Mouse (Mus musculus): Measurements from ENCODE around the gene Bcas3. TPM values are rescaled to one million over a fixed set of nuclear protein-coding genes. Genes with fewer than 3 reads are reported as not detected.

The Bcas3 gene
- polyA plus RNA-seq, 1 experiment, result 35.1 TPM

DNA sequence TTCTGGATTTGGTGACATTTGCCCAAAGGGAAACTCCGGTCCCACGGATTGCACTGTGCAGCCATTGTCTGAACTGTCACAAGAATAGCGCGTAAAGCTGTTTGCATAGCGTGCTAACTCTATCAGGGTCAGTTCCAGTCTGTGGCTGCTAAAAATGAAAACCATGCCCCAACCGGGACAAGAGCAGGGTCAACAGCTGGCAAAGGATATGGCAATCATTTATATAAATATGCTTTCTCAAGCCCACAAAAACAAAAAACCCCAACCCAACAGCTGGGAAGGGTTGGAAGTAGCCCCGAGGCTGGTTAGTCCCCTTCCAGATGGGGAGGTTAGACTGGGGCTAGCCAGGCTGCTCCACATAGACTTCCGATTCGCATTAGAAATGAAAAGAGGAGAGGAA lies 314.8 kb downstream of the Bcas3 start:
- TF ChIP-seq CTCF (IDR thresholded peaks at IDR 0.05; ENCODE audit: low read depth, low read length) (no peak), POLR2A (IDR thresholded peaks at IDR 0.05; ENCODE audit: borderline replicate concordance, low read depth, low read length) (no peak)
- Histone ChIP-seq H3K4me3 (ENCODE audit: insufficient read depth, low read length) (no peak overlapping the region), H3K4me1 (ENCODE audit: control insufficient read depth, insufficient read depth, low read length) (peaks cover 20% of the 10 kb centered on the region), H3K27ac (ENCODE audit: insufficient read depth, low read depth, low read length) (no peak overlapping the region)

DNA sequence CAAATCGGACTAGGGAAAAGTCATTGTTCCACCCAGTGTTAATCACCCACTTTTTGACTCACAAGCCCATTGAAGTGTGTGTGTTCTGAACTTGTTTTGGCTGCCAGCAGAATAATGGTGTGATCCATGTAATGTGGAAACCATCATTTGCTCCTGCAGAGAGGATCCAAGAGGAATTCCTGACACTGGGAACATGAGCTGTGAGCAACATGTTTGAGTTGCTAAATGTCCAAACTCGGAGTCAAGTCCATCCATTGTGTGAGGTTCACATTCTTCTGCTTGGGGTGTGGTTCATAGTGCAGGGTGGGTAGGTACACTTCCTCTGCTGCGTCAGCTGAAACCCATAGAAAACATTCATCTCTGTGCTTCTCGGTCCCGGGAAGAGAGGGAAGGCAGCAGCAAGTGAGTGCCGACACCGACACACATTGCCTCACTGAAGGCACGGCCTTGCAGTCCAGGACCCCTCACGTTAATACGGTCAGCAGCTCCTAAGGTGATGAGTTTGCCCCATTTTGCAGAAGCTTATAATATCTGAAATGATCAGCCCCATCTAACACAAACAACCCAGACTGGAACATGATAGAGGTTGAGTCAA lies 320.0 kb downstream of the Bcas3 start:
- Histone ChIP-seq H3K4me1 (ENCODE audit: control insufficient read depth, insufficient read depth, low read length) (peaks cover 15% of the 10 kb centered on the region), H3K27ac (ENCODE audit: insufficient read depth, low read depth, low read length) (no peak overlapping the region), H3K4me3 (ENCODE audit: insufficient read depth, low read length) (no peak overlapping the region)
- TF ChIP-seq CTCF (IDR thresholded peaks at IDR 0.05; ENCODE audit: low read depth, low read length) (no peak), POLR2A (IDR thresholded peaks at IDR 0.05; ENCODE audit: borderline replicate concordance, low read depth, low read length) (no peak)

DNA sequence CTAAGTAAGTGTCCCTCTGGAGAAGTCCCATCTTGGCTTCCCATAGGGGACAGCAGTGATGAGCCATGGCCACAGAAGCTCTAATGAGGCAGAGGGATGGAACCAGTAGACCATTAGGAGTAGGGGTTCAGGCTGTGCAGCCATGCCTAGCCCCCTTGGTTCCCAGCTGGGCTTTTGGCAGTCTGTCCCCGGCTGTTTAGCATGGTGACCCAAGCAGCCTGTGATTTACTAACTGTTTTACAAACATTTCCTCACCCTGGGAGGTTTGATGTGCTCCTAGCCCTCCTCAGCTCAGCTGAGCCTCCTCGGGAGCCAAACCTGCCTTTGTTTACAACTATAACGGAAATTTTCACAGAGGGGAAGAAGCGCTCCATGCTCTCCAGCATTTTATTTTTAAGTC lies 322.3 kb downstream of the Bcas3 start:
- Histone ChIP-seq H3K27ac (ENCODE audit: insufficient read depth, low read depth, low read length) (no peak overlapping the region), H3K4me1 (ENCODE audit: control insufficient read depth, insufficient read depth, low read length) (peaks cover 13% of the 10 kb centered on the region), H3K4me3 (ENCODE audit: insufficient read depth, low read length) (no peak overlapping the region)
- no peak for TF ChIP-seq CTCF (IDR thresholded peaks at IDR 0.05; ENCODE audit: low read depth, low read length)

DNA sequence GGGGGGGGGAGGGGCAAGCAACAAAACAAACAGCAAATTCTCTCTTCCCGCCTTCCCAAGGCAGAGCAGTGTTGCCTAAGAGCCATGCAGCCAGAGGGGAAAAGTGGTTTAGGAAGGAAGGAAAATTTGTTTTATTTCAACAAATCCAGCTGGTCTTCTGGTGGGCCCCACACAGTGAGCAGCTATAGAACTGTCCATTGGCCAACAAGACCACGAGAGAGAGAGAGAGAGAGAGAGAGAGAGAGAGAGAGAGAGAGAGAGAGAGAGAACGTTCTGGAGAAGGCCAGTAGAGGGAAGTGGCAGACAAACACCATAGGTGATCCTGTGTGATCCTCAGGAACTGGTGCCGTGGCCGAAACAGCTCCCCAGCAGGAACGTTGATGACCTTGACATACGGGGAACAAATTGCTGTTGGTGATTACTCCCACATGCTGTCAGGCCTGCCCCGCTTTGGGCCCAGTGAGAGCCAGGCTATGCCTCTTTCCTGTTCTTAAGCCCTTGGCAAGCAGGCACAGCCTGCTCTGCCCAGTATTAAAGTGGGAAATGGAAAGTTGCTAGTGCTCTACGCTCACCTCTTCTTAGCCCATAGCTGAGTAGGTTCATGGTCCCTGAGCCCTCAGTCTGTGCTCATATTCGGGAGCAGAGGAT lies 323.5 kb downstream of the Bcas3 start:
- Histone ChIP-seq H3K4me1 (ENCODE audit: control insufficient read depth, insufficient read depth, low read length) (peaks cover 4% of the 10 kb centered on the region), H3K27ac (ENCODE audit: insufficient read depth, low read depth, low read length) (no peak overlapping the region), H3K4me3 (ENCODE audit: insufficient read depth, low read length) (no peak overlapping the region)
- no peak for TF ChIP-seq CTCF (IDR thresholded peaks at IDR 0.05; ENCODE audit: low read depth, low read length)
- no peak for TF ChIP-seq POLR2A (IDR thresholded peaks at IDR 0.05; ENCODE audit: borderline replicate concordance, low read depth, low read length)

DNA sequence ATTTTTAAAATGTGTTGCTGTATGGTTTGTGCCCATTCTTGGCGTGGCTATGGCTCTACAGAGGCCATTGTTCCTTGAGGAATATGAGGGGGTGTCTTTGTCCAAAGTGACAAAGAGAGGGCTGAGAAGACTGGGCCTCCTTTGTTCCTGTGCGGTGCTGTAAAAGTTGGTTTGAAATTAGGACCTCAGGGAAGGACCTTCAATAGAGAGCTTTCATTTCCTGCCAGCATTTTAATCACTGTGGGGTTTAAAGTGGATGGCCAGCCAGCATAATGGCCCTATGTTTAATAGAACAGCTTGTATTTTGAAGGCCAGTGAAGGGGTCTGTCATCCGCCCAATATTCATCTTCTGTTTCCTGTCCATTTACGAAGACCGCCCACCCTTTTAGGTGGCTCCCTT lies 325.7 kb downstream of the Bcas3 start:
- no peak for TF ChIP-seq POLR2A (IDR thresholded peaks at IDR 0.05; ENCODE audit: borderline replicate concordance, low read depth, low read length)
- no peak for TF ChIP-seq CTCF (IDR thresholded peaks at IDR 0.05; ENCODE audit: low read depth, low read length)
- Histone ChIP-seq H3K27ac (ENCODE audit: insufficient read depth, low read depth, low read length) (no peak overlapping the region), H3K4me1 (ENCODE audit: control insufficient read depth, insufficient read depth, low read length) (no peaks in the 10 kb centered on the region), H3K4me3 (ENCODE audit: insufficient read depth, low read length) (no peak overlapping the region)

DNA sequence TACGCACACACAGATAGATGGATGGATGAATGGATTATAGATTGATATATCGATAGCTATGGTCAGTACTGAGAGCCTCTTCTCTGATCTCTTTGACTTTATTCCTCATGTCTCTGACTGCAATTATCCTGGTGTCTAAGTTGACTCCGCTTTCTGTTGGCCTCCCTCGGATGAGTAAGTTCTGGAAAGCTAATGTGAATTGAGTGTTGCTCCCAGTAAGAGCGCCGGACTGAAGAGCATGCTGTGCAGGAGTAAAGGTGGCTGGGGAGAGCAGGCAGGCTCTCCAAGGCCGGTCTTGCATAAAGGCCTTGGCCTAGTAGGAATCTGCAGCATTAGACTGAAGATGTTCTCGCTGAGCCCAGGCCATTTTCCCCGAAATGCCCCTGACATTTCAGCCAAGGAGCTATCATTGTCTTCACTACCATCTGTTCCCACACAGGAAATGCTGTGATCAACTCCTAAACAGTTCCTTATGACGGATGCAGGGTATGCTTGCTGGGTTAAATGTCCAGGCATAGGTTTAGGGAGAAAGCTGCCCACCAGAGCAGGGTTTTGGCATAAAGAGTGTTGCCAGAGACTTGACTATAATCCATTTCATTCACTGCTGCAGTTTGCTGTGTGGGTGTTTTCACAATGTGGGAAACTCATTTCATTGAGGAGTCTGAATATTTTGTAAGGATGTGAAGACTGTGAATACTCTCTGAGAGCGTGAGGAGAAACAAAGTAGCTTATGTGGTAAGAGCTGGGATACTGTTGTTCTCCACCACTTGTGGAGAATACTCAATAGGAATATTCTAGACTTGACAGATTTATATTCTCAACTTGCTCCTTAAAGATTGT lies 328.8 kb downstream of the Bcas3 start:
- Histone ChIP-seq H3K4me1 (ENCODE audit: control insufficient read depth, insufficient read depth, low read length) (peaks cover 4% of the 10 kb centered on the region; the same call in 1 of the 2 replicates), H3K4me3 (ENCODE audit: insufficient read depth, low read length) (no peak overlapping the region), H3K27ac (ENCODE audit: insufficient read depth, low read depth, low read length) (no peak overlapping the region)
- TF ChIP-seq CTCF (IDR thresholded peaks at IDR 0.05; ENCODE audit: low read depth, low read length), result no peak
- TF ChIP-seq POLR2A (IDR thresholded peaks at IDR 0.05; ENCODE audit: borderline replicate concordance, low read depth, low read length), result no peak

DNA sequence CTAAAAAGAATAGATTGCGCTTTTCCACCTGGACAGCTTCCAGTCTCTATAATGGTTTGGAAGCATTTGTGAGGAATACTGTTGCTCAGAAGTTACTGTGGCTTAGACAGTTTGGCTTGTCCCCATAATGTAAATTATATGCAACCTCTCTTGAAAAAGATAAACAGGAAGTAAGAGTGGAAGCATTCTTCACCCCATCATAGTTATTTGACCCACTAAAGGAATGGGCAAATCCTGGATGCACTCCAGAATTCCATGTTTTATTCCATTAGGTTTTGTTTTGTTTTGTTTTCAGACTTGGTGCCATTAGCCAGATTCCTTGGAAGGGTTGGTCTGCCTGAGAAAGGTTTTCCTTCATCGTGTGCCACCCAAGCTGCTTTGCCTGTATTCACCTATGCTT lies 332.0 kb downstream of the Bcas3 start:
- TF ChIP-seq POLR2A (IDR thresholded peaks at IDR 0.05; ENCODE audit: borderline replicate concordance, low read depth, low read length), result no peak
- no peak for TF ChIP-seq CTCF (IDR thresholded peaks at IDR 0.05; ENCODE audit: low read depth, low read length)
- Histone ChIP-seq H3K27ac (ENCODE audit: insufficient read depth, low read depth, low read length) (no peak overlapping the region), H3K4me3 (ENCODE audit: insufficient read depth, low read length) (no peak overlapping the region), H3K4me1 (ENCODE audit: control insufficient read depth, insufficient read depth, low read length) (peaks cover 4% of the 10 kb centered on the region; the same call in 1 of the 2 replicates)

DNA sequence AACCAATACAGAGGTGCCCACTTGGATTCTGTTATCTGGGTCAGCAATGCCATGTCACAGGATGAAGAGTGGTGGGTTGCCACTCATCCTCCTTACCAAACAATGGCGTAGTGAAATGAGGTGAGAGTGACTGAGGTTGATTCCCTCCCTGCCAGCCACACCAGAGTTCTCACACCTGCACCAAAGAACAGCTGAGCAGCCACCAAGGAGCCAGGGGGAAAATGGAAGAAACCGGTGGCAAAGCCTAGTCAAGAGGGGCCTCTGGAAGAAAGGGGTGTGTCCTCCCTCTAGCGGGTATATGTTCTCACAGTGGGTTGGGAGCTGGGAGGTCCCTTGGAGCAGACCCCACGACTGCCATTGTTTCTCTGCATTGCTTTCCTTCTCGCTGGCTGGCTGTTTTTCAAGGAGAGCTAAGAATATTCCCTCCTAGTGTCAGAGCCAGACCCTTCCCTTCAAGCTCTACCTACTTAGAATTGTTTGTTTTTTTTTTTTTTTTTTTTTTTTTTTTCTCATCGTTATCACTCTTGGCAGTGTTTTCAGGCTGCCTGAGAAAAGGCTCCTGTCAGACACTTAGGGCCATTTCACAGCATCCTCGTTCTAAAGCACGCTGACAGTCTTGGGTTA lies 335.0 kb downstream of the Bcas3 start:
- Histone ChIP-seq H3K27ac (ENCODE audit: insufficient read depth, low read depth, low read length) (no peak overlapping the region), H3K4me1 (ENCODE audit: control insufficient read depth, insufficient read depth, low read length) (peaks cover 9% of the 10 kb centered on the region), H3K4me3 (ENCODE audit: insufficient read depth, low read length) (no peak overlapping the region)
- TF ChIP-seq CTCF (IDR thresholded peaks at IDR 0.05; ENCODE audit: low read depth, low read length) (no peak), POLR2A (IDR thresholded peaks at IDR 0.05; ENCODE audit: borderline replicate concordance, low read depth, low read length) (no peak)

DNA sequence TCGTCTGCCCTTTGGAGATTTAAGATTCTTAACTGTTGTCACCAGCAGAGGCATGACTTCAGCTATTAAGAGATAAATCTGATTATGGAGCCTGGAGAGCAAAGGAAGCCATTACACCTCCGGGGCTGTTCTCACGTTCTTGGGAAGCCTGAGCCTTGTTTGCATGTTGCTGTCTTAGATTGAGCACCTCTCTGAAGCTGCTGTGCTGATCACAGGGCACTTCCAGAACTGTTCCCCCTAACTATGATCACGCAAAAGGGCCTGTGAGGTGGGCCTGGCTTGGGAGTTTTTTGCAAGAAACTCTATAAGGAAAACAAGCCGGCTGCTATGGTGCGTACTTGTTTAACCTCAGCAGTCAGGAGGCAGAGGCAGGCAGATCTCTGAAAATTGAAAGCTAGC lies 335.5 kb downstream of the Bcas3 start:
- Histone ChIP-seq H3K27ac (ENCODE audit: insufficient read depth, low read depth, low read length) (no peak overlapping the region), H3K4me3 (ENCODE audit: insufficient read depth, low read length) (no peak overlapping the region), H3K4me1 (ENCODE audit: control insufficient read depth, insufficient read depth, low read length) (peaks cover 9% of the 10 kb centered on the region)
- no peak for TF ChIP-seq POLR2A (IDR thresholded peaks at IDR 0.05; ENCODE audit: borderline replicate concordance, low read depth, low read length)
- TF ChIP-seq CTCF (IDR thresholded peaks at IDR 0.05; ENCODE audit: low read depth, low read length), result no peak
